Mouse (Mus musculus): ENCODE measurements around the gene Gm21985. TPM values are rescaled to one million over a fixed set of nuclear protein-coding genes. Genes with fewer than 3 reads are reported as not detected.

The Gm21985 gene
- polyA plus RNA-seq, 1 experiment from 2014 or later: not detected

DNA sequence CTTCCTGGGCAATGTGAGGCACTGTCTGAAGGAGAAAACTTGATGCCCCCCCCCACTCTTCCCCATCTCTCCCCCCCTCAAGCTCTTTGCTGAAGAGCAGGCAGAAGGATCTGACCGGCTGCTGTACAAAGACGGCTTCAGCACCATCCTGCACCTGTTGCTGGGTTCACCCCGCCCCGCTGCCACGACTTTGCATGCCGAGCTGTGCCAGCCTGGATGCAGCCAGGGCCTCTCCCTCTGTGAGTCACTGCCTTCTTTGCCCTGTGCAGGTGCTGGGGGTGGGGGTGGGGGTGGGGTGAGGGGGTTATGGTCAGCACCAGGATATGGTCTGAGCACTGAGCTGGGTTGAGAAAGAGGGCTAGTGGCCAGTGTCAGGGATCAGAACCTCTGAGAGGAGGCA lies 19.9 kb upstream of the Gm21985 start:
- Histone ChIP-seq H3K9me3 (replicated peaks) (no peaks in the 10 kb centered on the region), H3K4me3 (no peak overlapping the region), H3K9ac (no peak overlapping the region), H3K27me3 (no peaks in the 10 kb centered on the region), H3K4me1 (no peaks in the 10 kb centered on the region), H3K36me3 (ENCODE audit: poor library complexity, severe bottlenecking) (peaks cover 28% of the 10 kb centered on the region), H3K4me2 (no peak overlapping the region), H3K27ac (no peak overlapping the region)
- no peak for ATAC-seq
- 95% methylated on average over 6 of the region's 6 CpGs for WGBS

DNA sequence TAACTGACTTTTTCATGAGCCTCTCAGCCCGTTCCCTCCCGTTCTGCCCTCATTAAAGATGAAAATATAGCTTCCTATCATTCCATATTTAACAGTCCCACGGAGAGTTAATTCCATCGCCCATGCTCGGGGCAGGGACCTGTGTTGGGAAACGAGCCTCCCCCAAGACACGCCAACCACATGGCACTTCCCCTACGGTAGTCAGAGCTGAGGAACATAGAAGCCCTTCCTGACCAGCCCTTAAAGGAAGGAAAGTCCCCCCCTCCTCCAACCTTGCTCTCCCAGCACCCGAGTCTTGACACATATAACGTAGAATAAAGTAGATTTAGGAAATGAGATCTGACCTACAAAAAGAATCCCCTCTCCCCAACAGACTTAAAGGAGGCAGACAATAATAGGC lies 18.8 kb upstream of the Gm21985 start:
- Histone ChIP-seq H3K36me3 (ENCODE audit: poor library complexity, severe bottlenecking) (peaks cover 28% of the 10 kb centered on the region), H3K9me3 (replicated peaks) (no peaks in the 10 kb centered on the region), H3K27ac (no peak overlapping the region), H3K4me2 (no peak overlapping the region), H3K27me3 (no peaks in the 10 kb centered on the region), H3K9ac (no peak overlapping the region), H3K4me3 (no peak overlapping the region), H3K4me1 (no peaks in the 10 kb centered on the region)
- 90% methylated on average over 10 of the region's 10 CpGs for WGBS
- ATAC-seq: no peak

DNA sequence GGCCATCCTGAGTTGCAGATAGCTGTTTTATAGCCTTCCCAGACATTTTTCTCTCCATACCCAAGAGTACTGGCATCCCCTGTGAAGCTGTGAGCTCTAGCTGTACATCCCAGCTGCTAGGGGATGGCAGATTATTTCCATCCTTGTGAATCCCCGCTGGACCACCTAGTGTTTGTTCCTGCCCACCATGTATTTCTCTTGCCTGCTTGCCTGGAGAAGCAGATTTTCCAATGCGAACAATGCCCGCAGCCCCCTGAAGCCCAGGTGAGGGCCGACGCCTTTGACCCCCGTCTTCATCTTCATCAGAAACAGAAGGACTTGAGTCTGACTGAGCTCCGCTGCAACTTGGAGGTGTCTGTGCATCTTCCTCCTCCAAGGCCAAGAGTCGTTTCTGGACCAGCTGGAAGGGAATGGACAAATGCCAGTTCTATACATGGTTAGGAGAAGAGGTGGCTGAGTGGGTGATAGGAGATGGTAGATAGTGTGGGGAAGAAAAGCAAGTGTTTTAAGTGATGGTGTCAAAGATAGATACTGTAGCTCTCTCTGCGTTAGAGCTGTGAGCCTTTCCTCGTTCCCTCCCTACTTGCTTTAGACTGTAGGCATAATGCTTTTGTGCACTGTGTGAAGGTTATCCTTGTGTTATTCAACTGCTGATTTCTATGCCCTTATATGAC lies 16.2 kb upstream of the Gm21985 start:
- no peak for ATAC-seq
- H3K9me3 ChIP-seq (replicated peaks): no peaks in the 10 kb centered on the region
- H3K27ac ChIP-seq: no peak overlapping the region
- H3K4me1 ChIP-seq: no peaks in the 10 kb centered on the region
- H3K4me2 ChIP-seq: no peak overlapping the region
- no peak overlapping the region for H3K9ac ChIP-seq
- WGBS: 88% methylated on average over 10 of the region's 10 CpGs
- H3K4me3 ChIP-seq: no peak overlapping the region
- H3K36me3 ChIP-seq (ENCODE audit: poor library complexity, severe bottlenecking): peaks cover 16% of the 10 kb centered on the region
- H3K27me3 ChIP-seq: no peaks in the 10 kb centered on the region

DNA sequence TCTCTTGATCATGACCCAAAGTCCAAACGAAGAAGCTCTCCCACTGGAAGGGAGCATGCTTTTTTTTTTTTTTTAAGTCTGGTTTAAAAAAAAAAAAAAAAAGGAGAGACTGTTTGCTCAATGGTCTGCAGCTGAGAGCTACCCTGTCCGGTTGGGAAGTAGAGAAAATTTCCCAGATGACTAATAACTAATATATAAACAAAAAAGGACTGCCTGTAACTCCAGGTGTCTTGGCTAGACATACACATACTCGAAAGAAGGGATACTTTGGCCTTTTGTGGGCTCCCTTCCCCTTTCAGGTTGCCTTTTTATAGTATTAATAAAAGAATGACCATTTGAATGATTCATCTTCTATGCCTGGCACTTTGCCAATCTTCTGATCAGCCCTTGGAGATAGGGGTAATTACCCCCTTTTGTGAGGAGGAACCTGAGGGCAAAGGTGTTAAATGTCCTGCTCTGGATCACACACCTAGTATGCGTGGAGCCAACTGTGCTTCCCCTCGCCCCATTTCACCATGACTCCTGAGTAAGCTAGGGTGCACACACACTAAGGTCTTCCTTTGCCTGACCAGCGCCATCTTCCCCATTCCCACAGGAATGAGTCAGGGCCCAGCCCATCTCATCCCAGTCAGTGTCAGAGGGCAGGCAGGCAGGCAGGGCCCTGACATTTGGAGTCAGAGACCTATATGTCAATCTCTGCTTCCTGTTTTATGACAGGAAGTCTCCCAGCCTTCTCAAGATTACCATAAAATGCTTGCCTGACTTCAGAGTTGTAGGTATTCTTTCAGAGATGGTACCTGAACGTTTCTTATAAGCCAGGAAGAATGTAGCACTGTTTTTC lies 11.2 kb upstream of the Gm21985 start:
- ATAC-seq: no peak
- H3K4me2 ChIP-seq: no peak overlapping the region
- H3K36me3 ChIP-seq (ENCODE audit: poor library complexity, severe bottlenecking): no peaks in the 10 kb centered on the region
- no peaks in the 10 kb centered on the region for H3K27me3 ChIP-seq
- H3K9me3 ChIP-seq (replicated peaks): no peaks in the 10 kb centered on the region
- no peak overlapping the region for H3K4me3 ChIP-seq
- WGBS: 74% methylated on average over 7 of the region's 7 CpGs
- H3K27ac ChIP-seq: no peak overlapping the region
- H3K9ac ChIP-seq: no peak overlapping the region
- no peaks in the 10 kb centered on the region for H3K4me1 ChIP-seq

DNA sequence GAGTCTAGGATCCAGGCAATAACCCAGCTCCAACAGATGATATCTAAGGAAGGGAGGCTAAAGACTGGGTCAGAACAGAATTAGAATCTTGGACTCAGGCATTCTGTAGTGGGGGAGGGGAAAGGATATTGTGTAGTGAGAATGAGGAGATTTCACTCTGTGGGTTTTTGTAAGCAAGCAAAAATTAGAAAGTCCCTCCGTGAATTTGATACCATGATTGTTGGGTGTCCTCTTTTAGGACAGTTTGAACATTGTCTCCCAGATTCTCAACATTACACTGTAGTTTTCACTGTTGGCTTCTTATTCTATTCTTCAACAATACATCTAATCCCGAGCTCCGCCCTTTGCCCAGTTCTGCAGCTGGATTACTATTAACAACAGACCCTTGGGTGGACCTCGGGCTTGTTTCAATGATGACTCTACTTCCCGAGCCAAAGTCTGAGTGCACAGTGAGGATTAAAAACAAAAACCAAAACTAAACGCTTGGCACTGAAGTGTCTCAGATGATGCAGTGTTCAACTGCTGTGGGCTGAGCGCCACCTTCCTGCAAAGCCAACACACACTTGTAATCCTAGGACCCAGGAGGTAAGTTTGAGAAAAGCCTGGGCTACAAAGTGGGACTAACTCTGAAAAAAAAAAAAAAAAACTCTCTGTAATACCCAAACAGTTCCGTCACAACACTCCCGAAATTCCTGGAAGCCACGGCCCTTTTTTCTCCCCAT lies 6.7 kb upstream of the Gm21985 start, which contains the start of gene Nutm1:
TSS of gene Nutm1 (minus strand) at position 51 of the 722 bp plus-strand sequence.
- no peak within 1 kb of the TSS for H3K9ac ChIP-seq
- no peak for ATAC-seq
- peaks cover 13% of the 10 kb centered on the region for H3K4me1 ChIP-seq
- H3K4me2 ChIP-seq: no peak within 1 kb of the TSS
- H3K36me3 ChIP-seq (ENCODE audit: poor library complexity, severe bottlenecking): no peaks in the 10 kb centered on the region
- WGBS: 72% methylated on average over 10 of the region's 10 CpGs
- no peaks in the 10 kb centered on the region for H3K9me3 ChIP-seq (replicated peaks)
- no peak within 1 kb of the TSS for H3K27ac ChIP-seq
- H3K27me3 ChIP-seq: no peaks in the 10 kb centered on the region
- no peak within 1 kb of the TSS for H3K4me3 ChIP-seq

DNA sequence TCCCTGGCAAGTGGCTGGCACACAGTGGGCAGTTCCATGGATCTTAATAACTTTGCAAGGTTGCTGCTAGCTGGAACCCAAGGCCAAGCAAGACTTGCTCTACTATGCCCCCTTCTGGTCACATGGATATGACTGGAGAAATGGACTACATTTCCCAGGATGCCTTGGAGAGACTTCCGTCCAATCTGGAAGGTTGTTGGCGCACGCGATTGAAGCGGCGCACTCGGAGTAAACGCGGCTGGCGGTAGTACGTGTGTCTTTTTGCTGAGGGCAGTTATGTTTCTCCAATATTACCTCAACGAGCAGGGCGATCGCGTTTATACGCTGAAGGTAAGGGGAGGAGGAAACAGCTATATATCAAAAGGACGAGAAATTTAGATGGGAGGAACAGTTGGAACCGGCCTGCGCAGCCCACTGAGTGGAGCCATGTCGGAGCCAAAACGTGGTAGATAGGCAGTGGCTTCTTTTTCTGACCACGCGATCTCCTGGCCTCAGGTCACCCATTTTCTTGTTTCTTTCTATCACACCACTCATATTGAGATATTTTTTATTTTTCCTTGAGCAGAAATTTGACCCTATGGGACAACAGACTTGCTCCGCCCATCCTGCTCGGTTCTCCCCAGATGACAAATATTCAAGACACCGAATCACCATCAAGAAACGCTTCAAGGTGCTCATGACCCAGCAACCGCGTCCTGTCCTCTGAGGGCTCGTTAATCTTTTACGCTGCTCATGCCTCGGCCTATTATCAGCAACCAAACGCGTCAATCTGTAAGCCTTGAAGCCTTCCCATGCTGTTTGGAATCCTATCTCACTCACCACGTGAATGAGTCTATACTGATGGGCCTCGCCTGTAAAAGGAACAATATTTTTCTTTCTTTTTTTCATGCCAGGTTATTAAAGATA lies 4.1 kb upstream of the Gm21985 start, which contains the start of gene Nop10:
TSS of gene Nop10 (plus strand) at position 179 of the 906 bp plus-strand sequence.
- peaks cover 26% of the 10 kb centered on the region for H3K4me1 ChIP-seq
- WGBS: under 1% methylated on average over 36 of the region's 36 CpGs
- H3K36me3 ChIP-seq (ENCODE audit: poor library complexity, severe bottlenecking): no peaks in the 10 kb centered on the region
- peak within 1 kb of the TSS; percentile 77 for H3K4me2 ChIP-seq
- ATAC-seq: peak; percentile 73
- H3K27me3 ChIP-seq: no peaks in the 10 kb centered on the region
- peak within 1 kb of the TSS; percentile 12; the same call in 1 of the 2 replicates for H3K27ac ChIP-seq
- peak within 1 kb of the TSS; percentile 57 for H3K4me3 ChIP-seq
- H3K9ac ChIP-seq: peak within 1 kb of the TSS; percentile 70
- no peaks in the 10 kb centered on the region for H3K9me3 ChIP-seq (replicated peaks)

DNA sequence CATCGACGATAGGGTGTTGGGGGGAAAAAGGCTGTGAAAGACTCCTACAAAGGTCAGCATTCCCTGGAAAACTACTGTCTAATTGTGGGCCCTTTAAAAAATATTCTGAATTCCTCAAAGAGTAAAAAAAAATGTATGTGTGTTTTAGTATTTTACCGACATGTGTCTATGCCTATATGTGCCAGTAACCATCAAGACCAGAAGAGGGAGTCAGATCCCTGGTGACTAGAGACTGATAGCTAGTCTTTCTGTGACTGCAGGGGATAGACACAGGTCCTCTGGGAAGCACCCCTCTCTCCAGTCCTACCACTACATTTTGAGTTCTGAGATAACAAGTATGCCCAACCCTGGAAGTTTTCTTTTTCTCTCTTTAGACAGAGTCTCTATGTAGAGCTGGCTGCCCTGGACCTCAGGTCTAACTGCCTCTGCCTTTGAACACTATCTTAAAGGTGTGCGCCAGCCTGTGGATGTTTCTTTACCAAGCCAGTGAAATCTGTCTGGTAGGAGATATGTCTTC lies 3.3 kb upstream of the Gm21985 start:
- peak overlapping the region; percentile 70 for H3K9ac ChIP-seq

DNA sequence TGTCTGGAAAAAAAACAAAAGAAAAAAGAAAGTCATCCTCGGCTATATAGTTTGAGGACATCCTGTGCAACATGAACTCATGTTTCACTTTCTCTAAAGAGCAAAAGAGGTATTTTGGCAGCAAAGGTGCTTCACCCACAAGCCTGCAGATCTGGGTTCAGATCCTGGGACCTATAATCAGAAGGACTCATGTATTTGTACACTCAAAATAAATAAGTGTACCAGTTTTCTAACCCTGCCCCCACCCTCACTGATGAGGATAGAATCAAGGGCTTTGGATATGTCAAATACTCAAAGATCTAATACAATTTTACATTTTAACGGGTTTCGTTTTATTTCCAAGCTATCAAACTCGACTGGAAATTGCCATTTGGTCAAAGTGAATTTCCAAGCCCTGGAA lies 1.8 kb upstream of the Gm21985 start:
- no peaks in the 10 kb centered on the region for H3K9me3 ChIP-seq (replicated peaks)
- no peaks in the 10 kb centered on the region for H3K27me3 ChIP-seq
- no peak overlapping the region for H3K9ac ChIP-seq
- H3K4me3 ChIP-seq: no peak overlapping the region
- no peak for ATAC-seq
- H3K4me2 ChIP-seq: no peak overlapping the region; the same call in 1 of the 2 replicates
- H3K36me3 ChIP-seq (ENCODE audit: poor library complexity, severe bottlenecking): no peaks in the 10 kb centered on the region
- WGBS: 78% methylated on average over 4 of the region's 4 CpGs
- H3K27ac ChIP-seq: no peak overlapping the region
- H3K4me1 ChIP-seq: peaks cover 44% of the 10 kb centered on the region

More for the DNA sequence above, 3.3 kb upstream of the Gm21985 start:
- no peaks in the 10 kb centered on the region for H3K36me3 ChIP-seq (ENCODE audit: poor library complexity, severe bottlenecking)
- ATAC-seq: no peak
- H3K27me3 ChIP-seq: no peaks in the 10 kb centered on the region
- WGBS: 36% methylated on average over 4 of the region's 4 CpGs
- H3K4me2 ChIP-seq: peak overlapping the region; percentile 77
- no peaks in the 10 kb centered on the region for H3K9me3 ChIP-seq (replicated peaks)
- peaks cover 34% of the 10 kb centered on the region for H3K4me1 ChIP-seq
- H3K27ac ChIP-seq: no peak overlapping the region
- peak overlapping the region; percentile 57 for H3K4me3 ChIP-seq

DNA sequence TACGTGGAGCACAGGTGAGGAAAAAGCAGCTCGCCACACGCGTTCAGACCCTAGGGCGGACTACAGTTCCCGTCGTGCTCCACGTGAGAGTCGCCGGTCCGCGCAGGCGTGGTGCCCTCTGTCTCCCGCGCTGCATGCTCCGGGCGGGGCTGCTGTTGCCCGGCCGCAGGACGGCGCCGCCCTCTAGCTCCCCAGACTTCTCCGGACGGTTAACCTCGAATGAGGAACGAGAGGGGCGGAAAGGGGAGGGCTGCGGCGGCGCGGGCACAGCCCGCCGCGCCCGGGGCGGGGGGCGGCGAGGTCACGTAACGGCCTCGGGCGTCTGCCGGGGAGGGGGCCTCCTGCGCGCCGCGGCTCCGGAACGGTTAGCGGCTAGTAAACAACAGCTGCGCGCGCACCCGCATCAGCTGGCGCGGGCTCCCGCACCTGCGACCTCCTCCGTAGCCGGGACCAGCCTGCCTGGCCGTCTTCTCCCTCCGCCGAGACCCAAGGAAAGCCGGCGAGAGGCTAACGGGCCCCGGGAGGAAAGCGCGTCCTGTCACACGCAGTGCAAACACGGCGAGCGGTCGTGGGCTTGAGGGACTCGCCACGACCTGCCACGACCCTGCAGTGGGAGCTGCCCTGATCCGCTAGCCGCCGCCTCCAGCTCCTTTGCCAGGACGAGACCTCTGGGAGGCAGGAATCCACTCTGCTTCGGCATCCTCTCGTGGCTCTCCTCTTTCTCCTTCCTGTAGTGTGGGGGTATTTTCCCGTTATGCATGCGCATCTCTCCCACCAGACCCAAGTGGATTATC lies 469 bp upstream of the Gm21985 start, which contains the start of gene Slc12a6:
TSS of gene Slc12a6 (plus strand) at position 378 of the 794 bp plus-strand sequence.
- Histone ChIP-seq H3K4me1 (peaks cover 53% of the 10 kb centered on the region), H3K27ac (peak within 1 kb of the TSS; percentile 90), H3K9me3 (replicated peaks) (no peaks in the 10 kb centered on the region), H3K9ac (peak within 1 kb of the TSS; percentile 83), H3K27me3 (no peaks in the 10 kb centered on the region), H3K4me3 (peak within 1 kb of the TSS; percentile 68), H3K4me2 (peak within 1 kb of the TSS; percentile 89), H3K36me3 (ENCODE audit: poor library complexity, severe bottlenecking) (no peaks in the 10 kb centered on the region)
- peak; percentile 94 for ATAC-seq
- under 1% methylated on average over 77 of the region's 85 CpGs for WGBS

DNA sequence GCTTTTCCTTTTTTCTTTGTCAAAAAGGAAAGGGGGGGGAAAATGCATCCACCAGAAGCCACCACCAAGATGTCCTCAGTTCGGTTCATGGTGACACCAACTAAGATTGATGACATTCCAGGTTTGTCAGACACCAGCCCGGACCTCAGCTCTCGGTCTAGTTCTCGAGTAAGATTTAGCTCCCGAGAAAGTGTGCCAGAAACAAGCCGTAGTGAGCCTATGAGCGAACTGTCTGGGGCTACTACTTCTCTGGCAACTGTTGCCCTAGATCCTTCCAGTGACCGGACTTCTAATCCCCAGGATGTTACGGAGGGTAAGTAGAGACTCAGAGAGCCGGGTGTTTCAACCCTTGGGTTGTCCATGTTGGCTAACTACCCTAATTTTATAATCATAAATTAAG lies 666 bp downstream of the Gm21985 start:
- Histone ChIP-seq H3K9ac (peak overlapping the region; percentile 83), H3K36me3 (ENCODE audit: poor library complexity, severe bottlenecking) (no peaks in the 10 kb centered on the region), H3K27ac (no peak overlapping the region), H3K4me3 (peak overlapping the region; percentile 68), H3K27me3 (no peaks in the 10 kb centered on the region), H3K4me1 (peaks cover 53% of the 10 kb centered on the region), H3K9me3 (replicated peaks) (no peaks in the 10 kb centered on the region), H3K4me2 (peak overlapping the region; percentile 89)
- 58% methylated on average over 10 of the region's 10 CpGs for WGBS
- no peak for ATAC-seq
